Mouse (Mus musculus) erythroblast, embryonic 14.5 days (primary cell): ENCODE data around the gene Shb.

Source experiments
- GATA1 ChIP-seq: IDR thresholded peaks from 2 replicates; pipeline ENCODE4 v1.6.1; 2012; ENCODE audit warnings: low read length, inconsistent platforms, mixed read lengths
- TAL1 ChIP-seq: IDR thresholded peaks from 3 replicates; pipeline ENCODE4 v1.6.1; 2012; ENCODE audit warnings: low read length, inconsistent platforms, mixed read lengths

DNA sequence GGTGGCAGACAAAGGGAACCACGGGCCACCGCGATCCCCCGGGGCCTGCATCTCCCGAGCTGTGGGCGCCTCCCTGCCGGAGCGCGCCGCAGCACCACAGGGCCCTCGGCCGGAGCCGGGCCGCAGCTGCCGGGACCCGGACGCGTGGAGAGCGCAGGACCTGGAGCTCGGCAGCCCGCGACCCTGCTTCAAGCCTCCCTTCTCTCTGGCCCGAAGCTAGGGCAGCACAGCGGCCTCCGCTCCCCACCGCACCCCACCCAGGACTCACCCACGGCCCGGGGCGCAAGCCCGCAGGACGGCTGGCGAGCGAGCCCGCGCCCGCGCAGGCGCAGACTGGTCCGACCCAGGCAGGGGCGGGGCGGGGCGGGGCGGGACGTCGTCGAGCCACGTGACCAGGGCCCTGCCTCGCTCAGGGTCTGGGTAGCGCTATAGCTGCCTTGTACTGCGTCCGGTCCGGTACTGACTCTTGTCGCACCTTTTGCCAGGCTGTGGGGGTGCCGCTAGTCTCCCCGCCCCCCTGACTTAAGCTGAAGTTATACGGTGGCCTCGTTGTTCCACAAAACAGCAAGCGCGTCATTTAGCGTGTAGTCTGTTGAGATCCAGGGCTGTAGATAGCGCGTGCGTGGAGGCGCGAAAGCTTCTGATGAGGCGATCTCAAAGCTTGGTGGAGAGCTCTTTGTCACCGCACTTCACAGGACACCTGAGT lies 123.7 kb downstream of the Shb start, which contains the start of gene Slc25a51:
- peak; percentile 90 for TF ChIP-seq GATA1
- no peak for TF ChIP-seq TAL1
